Mouse (Mus musculus) lung, adult 2 months (tissue): Measurements from ENCODE around the gene H2afy2.

Source experiments
- CTCF ChIP-seq: fragments of 200-500 bp; IDR thresholded peaks from 2 replicates; pipeline ENCODE4 v1.5.1; 2011; ENCODE audit warnings: mild to moderate bottlenecking, low read length, control low read depth; ENCODE audit not compliant: insufficient read depth
- POLR2A ChIP-seq: fragments of 200-500 bp; IDR thresholded peaks from 2 replicates; pipeline ENCODE4 v1.6.1; 2011; ENCODE audit warnings: low read depth, mild to moderate bottlenecking, control low read depth, low read length, borderline replicate concordance; ENCODE audit errors: extremely low read depth

DNA sequence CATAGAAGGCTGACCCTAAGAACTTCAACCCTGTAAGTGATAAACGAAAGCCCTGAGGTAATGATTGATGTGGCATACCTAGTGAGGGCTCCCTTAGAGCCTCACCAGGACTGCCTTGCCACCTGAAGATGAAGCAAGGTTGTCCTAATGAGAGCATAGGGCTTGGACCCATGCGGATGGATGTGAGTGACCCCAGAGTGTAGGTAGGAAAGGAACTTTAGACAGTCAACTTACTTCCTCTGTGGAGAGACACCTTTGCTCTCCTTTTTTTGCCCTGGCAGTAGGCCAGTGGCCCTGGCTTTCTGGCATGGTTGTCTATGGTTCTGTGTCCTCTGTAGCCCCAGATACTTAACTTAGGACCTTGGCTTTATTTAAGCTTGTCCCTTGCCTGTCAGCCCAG is 86.9 kb downstream of the H2afy2 start:
- TF ChIP-seq CTCF (no peak), POLR2A (no peak)
